Mouse (Mus musculus): ENCODE measurements around the gene Mptx2.
"Not testable (repeated sequence)": the region's sequence is repeated elsewhere in the genome, so short reads cannot be mapped to it uniquely, and the experiment has no call there.

Mptx2 gene

GRCm38 (mm10) chr1:173277677-173278076 lies at the start of gene Mptx2:
TSS of gene Mptx2 (minus strand) at chr1:173277777.
- no peak for DNase-seq (ENCODE audit: low spot score)

GRCm38 (mm10) chr1:173326552-173326951 lies 49.0 kb upstream of the Mptx2 start:
- no peak for DNase-seq (ENCODE audit: low spot score)

- no peak for DNase-seq (ENCODE audit: low spot score)
These were observed 47.8 kb upstream of the Mptx2 start for GRCm38 (mm10) chr1:173325395-173325794.

- DNase-seq (ENCODE audit: low spot score): no peak
These were observed 47.4 kb upstream of the Mptx2 start for GRCm38 (mm10) chr1:173324961-173325360.

- no peak for DNase-seq (ENCODE audit: low spot score)
These were observed 46.4 kb upstream of the Mptx2 start for GRCm38 (mm10) chr1:173323839-173324585.

GRCm38 (mm10) chr1:173322249-173322627 lies 44.7 kb upstream of the Mptx2 start:
- no peak for DNase-seq (ENCODE audit: low spot score)

GRCm38 (mm10) chr1:173321593-173322248 lies 44.1 kb upstream of the Mptx2 start:
- no peak for DNase-seq (ENCODE audit: low spot score)

- DNase-seq (ENCODE audit: low spot score): no peak
These were observed 40.4 kb upstream of the Mptx2 start for GRCm38 (mm10) chr1:173317925-173318477.

GRCm38 (mm10) chr1:173315725-173316124 lies 38.1 kb upstream of the Mptx2 start:
- DNase-seq (ENCODE audit: low spot score): no peak

GRCm38 (mm10) chr1:173313535-173314050 lies 36.0 kb upstream of the Mptx2 start:
- DNase-seq (ENCODE audit: low spot score): not testable (repeated sequence)

- not testable (repeated sequence) for DNase-seq (ENCODE audit: low spot score)
These were observed 25.2 kb upstream of the Mptx2 start for GRCm38 (mm10) chr1:173302795-173303194.

- no peak for DNase-seq (ENCODE audit: low spot score)
These were observed 11.9 kb downstream of the Mptx2 start, which contains the start of gene Olfr418 for GRCm38 (mm10) chr1:173265701-173266100. TSS of gene Olfr418 (plus strand) at chr1:173266001.

GRCm38 (mm10) chr1:173249888-173250287 lies 27.7 kb downstream of the Mptx2 start:
- no peak for DNase-seq (ENCODE audit: low spot score)

GRCm38 (mm10) chr1:173237004-173237403 lies 40.6 kb downstream of the Mptx2 start:
- not testable (repeated sequence) for DNase-seq (ENCODE audit: low spot score)

GRCm38 (mm10) chr1:173227081-173227480 lies 50.5 kb downstream of the Mptx2 start, which contains the start of gene Fcer1a:
TSS of gene Fcer1a (minus strand) at chr1:173227214.
- no peak for DNase-seq (ENCODE audit: low spot score)
